Mouse (Mus musculus): Measurements from ENCODE around the gene Zdhhc19.
A peak's percentile ranks its signal among the peaks of the same experiment; 100 is the strongest.

The Zdhhc19 gene

GRCm38 (mm10) chr16:32495965-32496364 lies at the start of gene Zdhhc19:
Gene Zdhhc19 (plus strand): TSS chr16:32496265.
- no peak for DNase-seq

- no peak for DNase-seq
Measured at GRCm38 (mm10) chr16:32446563-32447138, 49.4 kb upstream of the Zdhhc19 start.

GRCm38 (mm10) chr16:32449665-32450064 lies 46.4 kb upstream of the Zdhhc19 start:
- no peak for DNase-seq

GRCm38 (mm10) chr16:32450133-32450532 lies 45.9 kb upstream of the Zdhhc19 start:
- no peak for DNase-seq

GRCm38 (mm10) chr16:32453102-32453501 lies 43.0 kb upstream of the Zdhhc19 start:
- no peak for DNase-seq

- DNase-seq = no peak
Measured at GRCm38 (mm10) chr16:32454646-32455045, 41.4 kb upstream of the Zdhhc19 start.

GRCm38 (mm10) chr16:32456086-32456485 lies 40.0 kb upstream of the Zdhhc19 start:
- DNase-seq = no peak

- no peak for DNase-seq
Measured at GRCm38 (mm10) chr16:32456761-32457160, 39.3 kb upstream of the Zdhhc19 start.

GRCm38 (mm10) chr16:32457589-32458386 lies 38.3 kb upstream of the Zdhhc19 start:
- DNase-seq = peak; percentile 59 to 62

- DNase-seq = peak in 1 of 2 experiments; percentile 13
Measured at GRCm38 (mm10) chr16:32460518-32460917, 35.5 kb upstream of the Zdhhc19 start.

- no peak for DNase-seq
Measured at GRCm38 (mm10) chr16:32461713-32462112, 34.4 kb upstream of the Zdhhc19 start.

GRCm38 (mm10) chr16:32462950-32463349 lies 33.1 kb upstream of the Zdhhc19 start:
- no peak for DNase-seq

- no peak for DNase-seq
Measured at GRCm38 (mm10) chr16:32463426-32463825, 32.6 kb upstream of the Zdhhc19 start.

GRCm38 (mm10) chr16:32464908-32465307 lies 31.2 kb upstream of the Zdhhc19 start:
- no peak for DNase-seq

GRCm38 (mm10) chr16:32468488-32468887 lies 27.6 kb upstream of the Zdhhc19 start:
- DNase-seq = no peak

GRCm38 (mm10) chr16:32469404-32470105 lies 26.5 kb upstream of the Zdhhc19 start:
- DNase-seq = no peak

GRCm38 (mm10) chr16:32472276-32473015 lies 23.6 kb upstream of the Zdhhc19 start:
- no peak for DNase-seq

- no peak for DNase-seq
Measured at GRCm38 (mm10) chr16:32477315-32477714, 18.8 kb upstream of the Zdhhc19 start.

GRCm38 (mm10) chr16:32479415-32479814 lies 16.6 kb upstream of the Zdhhc19 start:
- DNase-seq = no peak

GRCm38 (mm10) chr16:32484431-32484871 lies 11.6 kb upstream of the Zdhhc19 start:
- no peak for DNase-seq

GRCm38 (mm10) chr16:32485209-32485608 lies 10.9 kb upstream of the Zdhhc19 start:
- no peak for DNase-seq

- DNase-seq = no peak
Measured at GRCm38 (mm10) chr16:32486046-32486445, 10.0 kb upstream of the Zdhhc19 start.
